Mouse (Mus musculus): ENCODE measurements around the gene Speer4c.
"Not testable (repeated sequence)": the region's sequence is repeated elsewhere in the genome, so short reads cannot be mapped to it uniquely, and the experiment has no call there.

DNA sequence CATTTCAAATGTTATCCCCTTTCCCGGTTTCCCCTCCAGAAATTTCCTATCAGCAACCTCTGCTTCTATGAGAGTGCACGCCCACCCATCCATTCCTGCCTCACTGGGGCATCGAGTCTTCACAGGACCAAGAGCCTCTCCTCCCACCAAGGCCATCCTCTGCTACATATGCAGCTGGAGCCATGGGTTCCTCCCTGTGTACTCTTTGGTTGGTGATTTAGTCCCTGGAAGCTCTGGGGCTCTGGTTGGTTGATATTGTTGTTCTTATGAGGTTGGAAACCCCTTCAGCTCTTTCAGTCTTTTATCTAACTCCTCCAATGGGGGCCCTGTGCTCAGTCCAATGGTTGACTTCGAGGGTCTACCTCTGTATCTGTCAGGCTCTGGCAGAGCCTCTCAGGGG, 22.2 kb downstream of the Speer4c start:
- TF ChIP-seq CTCF, EP300 (IDR thresholded peaks at IDR 0.05; ENCODE audit: low read depth): not testable (repeated sequence)
